Mouse (Mus musculus) lung, adult 2 months (tissue): Measurements from ENCODE around the gene Prdm2.

Experiments
- CTCF ChIP-seq: fragments of 200-500 bp; IDR thresholded peaks from 2 replicates; pipeline ENCODE4 v1.5.1; 2011; ENCODE audit warnings: mild to moderate bottlenecking, low read length, control low read depth; ENCODE audit not compliant: insufficient read depth
- POLR2A ChIP-seq: fragments of 200-500 bp; IDR thresholded peaks from 2 replicates; pipeline ENCODE4 v1.6.1; 2011; ENCODE audit warnings: low read depth, mild to moderate bottlenecking, control low read depth, low read length, borderline replicate concordance; ENCODE audit errors: extremely low read depth

DNA sequence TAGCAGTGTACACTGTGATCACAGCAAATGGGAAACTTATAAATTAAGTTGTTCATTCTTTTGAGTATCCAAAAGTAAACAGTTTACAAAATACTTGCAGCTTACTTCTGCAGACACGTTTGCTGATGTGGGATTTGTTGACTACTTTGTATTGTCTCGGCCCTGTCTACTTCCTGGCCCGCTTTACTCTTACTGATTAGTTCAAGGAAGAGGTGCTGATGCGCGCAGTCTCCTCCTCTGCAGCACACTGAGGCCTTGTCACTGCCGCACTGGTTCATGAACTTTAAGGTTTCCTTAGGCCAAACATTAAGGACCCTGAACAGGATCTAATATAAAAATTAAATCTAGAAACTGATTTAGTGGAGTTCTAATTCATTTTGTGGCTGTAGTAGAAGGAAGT is 58.2 kb downstream of the Prdm2 start:
- TF ChIP-seq CTCF (no peak), POLR2A (no peak)
